Mouse (Mus musculus) gastrocnemius, postnatal 10 days (tissue): ENCODE measurements at regions not wholly inside any gene's neighbourhood (a gene's known extent, or its start where the extent isn't known, plus 50 kb on each side); places are given as distances from the start of the nearest gene placed in this dataset.
"Not testable (repeated sequence)": the region's sequence is repeated elsewhere in the genome, so short reads cannot be mapped to it uniquely, and the experiment has no call there.

ENCODE experiments used
- DNase-seq: peaks from one replicate; pipeline ENCODE4 v3.0.0; 2021; ENCODE audit warnings: mixed read lengths

GRCm38 (mm10) chr19:27028834-27029233, 143.2 kb downstream of the Gm815 start:
- DNase-seq: no peak

GRCm38 (mm10) chr19:27031030-27031700, 145.5 kb downstream of the Gm815 start:
- DNase-seq: no peak

GRCm38 (mm10) chr19:27032621-27033020, 146.9 kb downstream of the Gm815 start:
- DNase-seq: no peak

DNA sequence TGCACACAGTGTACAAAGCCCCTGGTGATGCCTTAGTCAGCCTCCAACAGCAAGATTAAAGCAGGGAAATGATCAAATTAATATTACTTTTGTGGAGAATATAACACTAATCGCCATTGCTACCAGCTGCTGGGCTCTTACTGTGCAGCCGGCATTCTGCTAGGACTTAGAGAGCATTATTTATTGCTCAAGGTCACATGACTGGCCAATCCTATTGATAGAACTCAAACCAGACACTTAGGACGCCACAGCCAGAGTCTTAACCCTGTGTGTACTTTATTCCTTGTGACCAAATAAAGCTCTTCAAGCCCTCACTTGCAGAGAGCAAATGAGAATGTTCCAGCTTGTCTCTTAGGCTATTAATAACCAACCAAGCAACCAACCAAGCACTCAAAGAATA, 152.6 kb downstream of the Gm815 start:
- DNase-seq: no peak

- no peak for DNase-seq
Observed at GRCm38 (mm10) chr19:27040321-27041025, 154.8 kb downstream of the Gm815 start.

DNA sequence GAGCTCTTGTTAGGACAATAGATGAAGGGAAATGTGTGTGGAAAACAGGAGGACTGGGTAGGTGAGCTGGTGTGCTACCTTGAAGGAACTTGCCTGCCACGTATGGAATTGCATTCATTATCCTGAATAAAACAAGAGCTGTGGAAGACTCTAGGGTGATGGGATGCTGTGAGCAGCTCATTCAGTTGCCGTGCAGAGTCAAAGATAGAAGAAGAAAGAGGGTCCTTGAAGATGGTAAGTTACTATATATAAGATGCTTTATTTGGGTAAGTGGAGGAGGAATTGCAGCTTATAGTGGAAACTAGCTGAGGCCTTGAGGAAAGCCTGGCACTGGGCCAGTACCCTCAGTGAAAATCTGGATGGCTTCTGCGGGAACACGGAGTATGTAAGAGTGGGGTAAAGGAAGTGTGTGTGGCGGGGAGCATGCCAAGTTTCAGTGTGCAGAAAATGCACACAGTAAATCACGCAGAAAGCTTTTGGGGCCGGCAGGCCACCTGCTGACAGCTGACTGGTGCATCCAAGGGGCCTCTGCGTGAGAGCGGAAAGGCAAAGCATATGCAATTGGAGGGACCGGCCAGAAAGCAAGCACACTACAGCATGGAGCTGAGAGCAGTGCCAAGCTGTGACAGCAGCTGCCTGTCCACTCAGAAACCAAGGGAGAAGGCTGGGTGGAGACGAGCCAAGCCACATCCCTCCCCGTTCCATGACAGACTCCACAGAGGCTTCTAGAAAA, 149.7 kb upstream of the Vldlr start:
- peak; percentile 35 for DNase-seq

DNA sequence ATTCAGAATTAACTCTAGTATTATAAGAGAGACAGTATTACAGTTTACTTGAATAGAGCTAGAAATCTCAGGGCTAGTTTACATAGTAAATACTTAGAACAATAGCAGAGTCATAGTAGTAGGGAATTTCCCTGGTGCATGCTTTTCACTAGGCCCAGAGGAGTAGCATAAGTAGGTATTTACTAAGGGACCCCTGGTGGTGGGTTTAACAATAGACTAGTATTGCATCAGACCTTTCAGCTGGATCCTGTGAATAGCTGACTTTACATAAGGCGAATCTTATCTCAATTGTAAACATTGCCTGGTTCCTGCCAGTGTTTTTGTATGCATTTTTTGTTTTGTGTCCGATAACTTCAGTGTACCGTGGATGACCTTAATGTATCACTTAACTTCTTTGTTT, 143.0 kb upstream of the Vldlr start:
- DNase-seq: no peak

GRCm38 (mm10) chr19:27075019-27075418, 141.3 kb upstream of the Vldlr start:
- no peak for DNase-seq

GRCm38 (mm10) chr19:27076920-27077512, 139.3 kb upstream of the Vldlr start:
- no peak for DNase-seq

DNA sequence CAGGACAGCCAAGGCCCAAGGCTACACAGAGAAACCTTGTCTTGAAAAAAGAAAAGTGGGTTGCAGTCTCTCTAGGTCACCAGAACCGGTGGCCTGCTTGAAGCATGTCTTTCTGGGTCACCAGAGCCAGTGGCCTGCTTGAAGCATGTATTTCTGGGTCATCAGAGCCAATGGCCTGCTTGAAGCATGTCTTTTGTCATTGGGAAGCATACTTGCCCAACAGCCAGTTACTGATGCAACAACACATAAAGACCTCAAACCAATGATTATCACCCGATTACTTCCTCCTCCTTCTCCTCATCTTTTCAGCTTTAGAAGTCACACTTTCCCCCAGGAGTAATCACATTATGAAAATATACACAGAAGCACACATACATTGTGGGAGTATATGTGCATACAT, 128.9 kb upstream of the Vldlr start:
- DNase-seq: no peak

GRCm38 (mm10) chr19:27087833-27088232, 128.5 kb upstream of the Vldlr start:
- DNase-seq: no peak

DNA sequence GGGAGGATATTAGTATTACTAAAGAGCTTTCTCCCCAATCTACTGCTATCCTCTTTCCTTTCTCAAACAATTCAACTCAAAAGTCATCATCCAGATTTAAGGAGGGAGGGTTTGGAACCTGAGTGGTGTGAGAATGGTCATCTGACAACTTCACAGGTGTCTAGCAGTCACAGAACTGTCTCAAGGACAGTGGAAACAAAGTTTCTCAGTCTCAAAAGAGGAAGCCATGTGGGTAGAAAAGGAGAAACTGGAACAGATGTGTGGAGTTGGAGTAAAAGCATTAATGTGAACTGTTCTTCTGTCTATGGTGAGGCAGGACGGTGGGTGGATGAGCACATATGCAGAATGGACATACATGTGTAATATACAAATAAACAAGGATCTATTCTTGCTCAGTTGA, 127.2 kb upstream of the Vldlr start:
- DNase-seq: no peak

GRCm38 (mm10) chr19:27091603-27092002, 124.7 kb upstream of the Vldlr start:
- no peak for DNase-seq

DNA sequence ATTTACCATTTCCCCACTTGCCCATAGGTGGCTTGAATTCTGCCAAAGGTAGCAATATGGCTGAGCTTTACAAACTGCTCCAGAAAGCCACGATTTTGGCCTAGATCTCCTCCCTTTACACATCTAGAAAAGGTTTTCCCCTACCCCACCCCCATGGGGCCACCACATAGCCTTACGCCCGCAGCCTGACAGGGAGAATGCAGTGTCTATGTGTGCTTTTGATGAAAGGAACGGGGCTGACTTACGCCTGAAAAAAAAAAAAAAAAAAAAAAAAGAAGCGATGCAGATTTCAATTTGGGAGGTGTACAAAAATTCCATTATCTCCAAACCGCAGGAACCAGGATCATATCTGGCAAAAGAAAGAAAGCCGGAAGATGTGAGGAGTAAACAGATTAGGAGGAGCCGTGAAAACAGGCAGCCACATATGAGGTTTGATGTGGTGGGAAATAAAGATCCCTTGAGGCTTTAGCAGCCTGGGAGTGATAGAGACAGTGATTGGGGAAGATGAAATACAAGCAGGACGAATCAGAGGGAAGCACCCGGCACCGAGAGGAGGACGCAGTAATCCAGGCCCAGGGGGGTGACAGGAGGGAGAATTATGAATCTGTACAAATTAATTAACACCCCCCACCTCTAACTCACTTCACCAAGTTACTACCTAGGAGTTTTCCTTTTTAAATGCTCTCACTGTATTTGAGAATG, 121.4 kb upstream of the Vldlr start:
- no peak for DNase-seq

DNA sequence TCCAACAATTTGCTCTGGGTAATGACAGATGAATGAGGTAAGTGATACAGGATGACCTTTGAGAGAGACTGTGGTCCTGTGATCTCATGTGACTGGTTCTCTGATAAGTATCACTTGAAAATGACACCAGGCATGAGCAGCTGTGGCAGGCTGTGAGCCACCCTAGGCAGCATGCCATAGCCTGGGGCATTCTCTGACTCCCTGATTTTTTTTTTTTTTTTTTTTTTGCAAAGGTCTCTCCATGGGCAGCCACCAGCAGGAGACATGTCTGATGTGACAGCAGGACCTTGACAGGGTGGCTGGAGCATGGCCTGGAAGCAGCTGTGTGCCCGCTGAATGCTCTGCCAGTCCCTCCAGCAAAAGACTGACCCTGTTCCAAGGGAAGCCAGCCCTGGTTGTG, 116.4 kb upstream of the Vldlr start:
- peak; percentile 51 for DNase-seq

- DNase-seq: no peak
Observed at GRCm38 (mm10) chr19:27110437-27110836, 105.8 kb upstream of the Vldlr start.

DNA sequence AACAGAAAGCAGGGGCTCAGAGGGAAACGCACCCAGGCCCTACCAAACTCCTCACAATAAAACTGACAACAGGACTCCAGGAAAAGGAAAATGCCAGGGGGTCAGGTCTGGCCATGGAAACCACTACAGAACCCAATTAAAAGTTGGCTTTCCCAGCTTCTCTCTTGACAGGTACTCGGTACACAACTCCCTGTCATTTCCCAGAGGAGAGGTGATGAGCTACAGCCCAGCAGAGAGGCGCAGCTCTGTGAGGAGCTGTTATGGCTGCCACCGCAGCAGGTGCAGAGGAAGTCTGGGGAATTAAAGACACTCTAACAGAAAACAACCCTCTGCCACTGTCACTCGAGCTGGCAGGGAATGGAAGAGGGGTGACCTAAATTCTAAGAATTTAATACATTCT, 95.4 kb upstream of the Vldlr start:
- no peak for DNase-seq

DNA sequence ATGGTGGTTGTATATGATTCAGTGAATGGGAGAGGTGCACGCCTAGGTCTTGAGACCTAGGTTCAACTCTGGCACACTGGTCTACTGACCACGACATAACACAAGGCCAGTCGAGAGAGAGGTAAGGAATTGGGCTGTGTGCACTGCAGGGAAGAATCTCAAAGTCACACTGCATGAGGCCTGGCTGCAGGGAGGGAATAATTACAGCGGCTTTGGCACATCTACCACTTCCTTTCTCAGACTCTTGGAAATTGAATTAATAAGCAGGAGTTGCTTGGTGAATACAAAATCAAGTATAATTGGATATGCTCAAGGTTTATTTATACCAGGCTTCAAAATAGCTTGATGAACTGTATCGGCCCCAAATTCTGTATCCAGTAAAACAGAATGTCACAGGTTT, 93.9 kb upstream of the Vldlr start:
- no peak for DNase-seq

GRCm38 (mm10) chr19:27123334-27123733, 93.0 kb upstream of the Vldlr start:
- DNase-seq: peak; percentile 30

DNA sequence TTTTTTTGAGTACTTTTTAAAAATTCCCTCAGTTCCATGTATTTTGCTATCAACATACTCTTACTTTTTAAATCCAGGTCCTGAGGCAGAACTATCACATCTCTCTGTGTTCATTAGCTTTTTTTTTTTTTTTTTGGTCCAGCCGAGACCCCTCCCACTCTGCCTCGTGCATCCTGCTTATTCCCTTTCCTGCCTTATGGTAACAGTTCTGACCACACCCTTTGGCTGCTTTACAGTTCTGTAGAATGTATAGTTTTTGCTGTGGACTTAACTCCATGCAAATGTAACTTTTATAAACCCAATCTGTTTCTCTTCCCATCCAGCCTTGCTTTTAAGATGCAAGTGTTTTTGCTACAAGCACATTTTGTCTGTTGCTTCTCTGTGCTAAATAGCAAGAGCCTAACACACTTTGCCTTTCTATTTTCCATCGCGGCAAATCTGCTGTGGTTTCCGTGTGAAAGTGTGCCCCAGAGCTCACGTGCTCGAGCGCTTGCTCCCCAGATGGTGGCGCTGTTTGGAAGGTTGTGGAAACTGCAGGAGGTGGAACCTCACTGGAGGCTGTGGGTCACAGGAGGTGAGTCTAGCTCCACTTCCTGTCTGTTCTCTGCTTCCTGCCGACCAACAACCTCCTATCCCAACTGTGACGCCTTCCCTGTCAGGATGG, 92.3 kb upstream of the Vldlr start:
- peak; percentile 52 for DNase-seq

- not testable (repeated sequence) for DNase-seq
Observed at GRCm38 (mm10) chr19:27128501-27128900, 87.8 kb upstream of the Vldlr start.

DNA sequence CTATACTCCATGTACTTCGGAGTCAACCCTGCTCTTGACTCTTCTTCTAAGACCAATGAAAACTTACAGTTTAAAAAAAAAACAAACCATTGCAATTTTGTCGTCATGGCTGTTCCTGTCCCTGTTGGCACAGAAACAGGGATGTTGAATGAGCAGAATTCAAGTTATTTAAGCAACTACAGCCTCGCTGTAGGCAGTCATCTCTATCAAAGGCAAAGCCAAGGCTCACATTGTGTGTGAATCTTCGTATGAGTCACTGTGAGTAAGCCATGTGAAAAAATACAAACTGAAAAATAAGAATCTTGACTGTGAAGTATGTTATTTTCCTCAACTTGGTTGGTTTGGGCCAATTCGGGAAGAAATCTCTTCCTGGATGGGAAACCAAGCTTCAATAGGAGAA, 81.9 kb upstream of the Vldlr start:
- no peak for DNase-seq
